Mouse (Mus musculus) v-Abl transformed pro-B cells (cell line): ENCODE data around the gene Gm21190.
"Not testable (repeated sequence)": the region's sequence is repeated elsewhere in the genome, so short reads cannot be mapped to it uniquely, and the experiment has no call there.

ENCODE experiments used
- in situ Hi-C, 2 experiments: fragments of 400-800 bp; cut with MboI; formaldehyde crosslinking; loops; one replicate each; pipeline ENCODE4 v1.15.1; 2025; ENCODE audit not compliant: unreplicated experiment in 2 of 2

The Gm21190 gene

DNA sequence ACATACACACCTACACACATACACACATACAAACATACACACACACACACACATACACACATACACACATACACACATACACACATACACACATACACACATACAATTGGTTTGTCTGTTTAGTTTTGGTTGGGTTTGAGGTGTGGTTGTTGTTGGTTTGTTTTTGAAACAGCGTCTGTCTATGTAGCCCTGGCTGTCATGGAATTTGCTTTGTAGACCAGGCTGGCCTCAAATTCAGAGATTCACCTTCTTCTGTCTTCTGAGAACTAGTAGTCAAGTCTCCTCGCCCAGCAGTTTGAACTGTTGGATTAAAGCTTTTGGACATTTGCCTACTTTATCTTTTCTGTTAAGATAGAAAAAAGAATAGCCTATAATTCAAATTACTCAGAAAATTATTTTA, 38.1 kb downstream of the Gm21190 start:
- in situ Hi-C loops: not testable (repeated sequence)

- in situ Hi-C loops: no loop called here
Observed at GRCm38 (mm10) chr5:15488743-15489142, 40.3 kb downstream of the Gm21190 start.

DNA sequence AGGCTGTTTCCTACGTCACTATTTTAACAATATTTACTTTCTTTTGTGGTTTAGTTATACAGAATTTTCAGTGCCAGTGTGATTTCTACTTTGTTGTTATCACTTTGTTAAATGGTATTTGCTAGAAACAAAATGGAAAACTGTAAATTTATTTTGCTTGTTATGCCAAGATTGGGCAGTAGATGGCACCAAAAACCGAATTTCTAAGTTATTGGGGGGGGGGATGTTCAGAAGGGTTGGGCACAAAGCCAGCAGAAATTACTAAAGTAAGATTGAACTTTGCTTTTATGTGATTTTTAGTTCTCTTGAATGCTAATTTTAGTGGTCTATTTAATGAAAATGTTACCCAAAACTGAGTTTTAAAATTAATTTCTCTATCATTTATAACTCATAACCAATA, 44.4 kb downstream of the Gm21190 start:
- in situ Hi-C loops: not testable (repeated sequence)

GRCm38 (mm10) chr5:15483576-15483975, 45.4 kb downstream of the Gm21190 start:
- in situ Hi-C loops: not testable (repeated sequence)

DNA sequence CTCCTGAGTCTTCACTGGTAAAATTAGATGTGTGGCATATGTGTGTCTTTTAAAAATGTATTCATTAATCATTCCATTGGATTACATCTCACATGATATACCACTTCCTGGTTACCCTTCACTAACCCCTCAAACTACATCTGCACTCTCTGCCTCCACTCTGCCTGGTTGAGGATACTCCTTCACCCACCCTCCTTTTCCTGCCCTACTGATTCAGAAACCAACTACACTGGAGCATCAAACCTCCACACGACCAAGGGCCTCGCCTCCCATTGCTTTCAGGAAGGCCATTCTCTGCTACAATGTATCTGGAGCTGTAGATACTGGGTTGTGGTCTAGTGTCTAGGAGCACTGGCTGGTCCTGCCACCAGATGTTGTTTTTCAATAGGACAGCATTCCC, 46.2 kb downstream of the Gm21190 start:
- in situ Hi-C loops: not testable (repeated sequence)

DNA sequence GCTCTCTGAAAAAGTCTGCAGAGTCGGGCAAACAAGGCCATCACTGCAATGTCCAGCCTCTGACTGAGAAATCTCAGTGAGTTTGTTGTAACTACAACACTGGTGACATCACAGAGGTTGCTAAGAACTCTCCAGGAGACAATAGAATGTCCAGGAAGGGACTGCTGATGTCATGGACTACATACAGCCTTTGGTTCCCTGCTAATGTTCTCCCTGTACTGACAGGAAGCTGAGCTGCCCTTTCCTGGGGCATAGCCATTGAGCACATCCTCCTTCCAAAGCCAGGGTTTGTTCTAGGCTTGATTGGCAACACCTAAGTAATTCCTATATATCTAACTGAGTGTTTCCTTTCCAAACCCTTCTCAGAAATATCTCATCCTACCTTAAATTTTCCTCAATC, 52.6 kb downstream of the Gm21190 start, which contains the start of gene Gm21149:
Gene Gm21149, minus strand, starts transcription at position 101 of the 400 bp plus-strand sequence.
- in situ Hi-C loops: not testable (repeated sequence)
